Mouse (Mus musculus): Measurements from ENCODE around the gene Atl1.
A peak's percentile ranks its signal among the peaks of the same experiment; 100 is the strongest.

The Atl1 gene

GRCm38 (mm10) chr12:69885170-69885923 is 7.1 kb upstream of the Atl1 start:
- no peak for DNase-seq

GRCm38 (mm10) chr12:69887776-69888175 is 4.6 kb upstream of the Atl1 start:
- DNase-seq, result no peak

GRCm38 (mm10) chr12:69888345-69888744 is 4.1 kb upstream of the Atl1 start:
- no peak for DNase-seq

- DNase-seq, result no peak
Measured at GRCm38 (mm10) chr12:69890051-69890450, 2.4 kb upstream of the Atl1 start.

GRCm38 (mm10) chr12:69890476-69890875 is 1.9 kb upstream of the Atl1 start:
- no peak for DNase-seq

- DNase-seq, result no peak
Measured at GRCm38 (mm10) chr12:69891721-69892120, 693 bp upstream of the Atl1 start.

- no peak for DNase-seq
Measured at GRCm38 (mm10) chr12:69893927-69894326, 1.5 kb downstream of the Atl1 start.

- DNase-seq, result no peak
Measured at GRCm38 (mm10) chr12:69895046-69895445, 2.6 kb downstream of the Atl1 start.

- DNase-seq, result no peak
Measured at GRCm38 (mm10) chr12:69898119-69898518, 5.7 kb downstream of the Atl1 start.

GRCm38 (mm10) chr12:69904991-69905390 is 12.6 kb downstream of the Atl1 start:
- DNase-seq, result peak; percentile 37

- peak; percentile 69 for DNase-seq
Measured at GRCm38 (mm10) chr12:69907667-69908510, 15.5 kb downstream of the Atl1 start.

GRCm38 (mm10) chr12:69908511-69908900 is 16.1 kb downstream of the Atl1 start:
- DNase-seq, result peak; percentile 92

GRCm38 (mm10) chr12:69911906-69912305 is 19.5 kb downstream of the Atl1 start:
- no peak for DNase-seq

GRCm38 (mm10) chr12:69912737-69913136 is 20.3 kb downstream of the Atl1 start:
- no peak for DNase-seq

- no peak for DNase-seq
Measured at GRCm38 (mm10) chr12:69917870-69918269, 25.5 kb downstream of the Atl1 start.

- no peak for DNase-seq
Measured at GRCm38 (mm10) chr12:69922099-69922498, 29.7 kb downstream of the Atl1 start.

GRCm38 (mm10) chr12:69923128-69923527 is 30.7 kb downstream of the Atl1 start:
- DNase-seq, result no peak

GRCm38 (mm10) chr12:69923603-69924002 is 31.2 kb downstream of the Atl1 start:
- no peak for DNase-seq

- no peak for DNase-seq
Measured at GRCm38 (mm10) chr12:69924012-69924411, 31.6 kb downstream of the Atl1 start.

- no peak for DNase-seq
Measured at GRCm38 (mm10) chr12:69926716-69927115, 34.3 kb downstream of the Atl1 start.

GRCm38 (mm10) chr12:69937731-69938130 is 45.3 kb downstream of the Atl1 start:
- DNase-seq, result no peak

GRCm38 (mm10) chr12:69939291-69939690 is 46.9 kb downstream of the Atl1 start:
- no peak for DNase-seq

GRCm38 (mm10) chr12:69941655-69942329 is 49.4 kb downstream of the Atl1 start:
- DNase-seq, result no peak

- no peak for DNase-seq
Measured at GRCm38 (mm10) chr12:69945861-69946260, 53.4 kb downstream of the Atl1 start.

All from layer of hippocampus, adult 9-11 months (tissue).